Mouse (Mus musculus): ENCODE measurements at regions not wholly inside any gene's neighbourhood (a gene's known extent, or its start where the extent isn't known, plus 50 kb on each side); places are given as distances from the start of the nearest gene placed in this dataset.

- TF ChIP-seq CTCF (IDR thresholded peaks at IDR 0.05; ENCODE audit: low read depth), result no peak
- TF ChIP-seq EP300 (optimal IDR thresholded peaks at IDR 0.05), result no peak
Observed at GRCm38 (mm10) chr15:96135250-96135731, 152.0 kb upstream of the Arid2 start.

All from stomach, postnatal 0 days (tissue).